Mouse (Mus musculus) CD4-positive helper T cell, adult 2 months (primary cell): ENCODE measurements around the gene Sos1.
"Not testable (repeated sequence)": the region's sequence is repeated elsewhere in the genome, so short reads cannot be mapped to it uniquely, and the experiment has no call there.

ENCODE experiments used
- DNase-seq: peaks from one replicate; pipeline ENCODE4 v3.0.0-alpha.2; 2012; ENCODE audit warnings: low read depth, missing footprints, low spot score

The Sos1 gene

DNA sequence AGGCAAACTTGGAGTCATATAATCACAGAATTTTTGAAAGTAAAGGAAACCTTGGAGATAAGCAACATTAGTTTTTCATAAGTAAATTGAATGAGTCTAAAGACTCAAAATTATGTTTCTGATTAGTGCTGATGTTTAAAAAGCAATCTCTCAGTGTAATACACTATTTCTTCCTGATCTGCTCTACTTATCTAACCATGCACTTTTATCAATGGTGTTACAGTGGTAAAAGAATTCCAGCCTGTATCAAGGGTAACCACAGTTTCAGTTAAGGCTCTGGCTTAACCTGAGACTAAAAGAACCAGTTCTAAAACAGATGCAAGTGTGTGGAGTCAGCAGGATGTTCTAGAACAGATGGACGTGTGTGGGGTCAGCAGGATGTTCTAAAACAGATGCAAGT, 59.3 kb downstream of the Sos1 start:
- DNase-seq: no peak

DNA sequence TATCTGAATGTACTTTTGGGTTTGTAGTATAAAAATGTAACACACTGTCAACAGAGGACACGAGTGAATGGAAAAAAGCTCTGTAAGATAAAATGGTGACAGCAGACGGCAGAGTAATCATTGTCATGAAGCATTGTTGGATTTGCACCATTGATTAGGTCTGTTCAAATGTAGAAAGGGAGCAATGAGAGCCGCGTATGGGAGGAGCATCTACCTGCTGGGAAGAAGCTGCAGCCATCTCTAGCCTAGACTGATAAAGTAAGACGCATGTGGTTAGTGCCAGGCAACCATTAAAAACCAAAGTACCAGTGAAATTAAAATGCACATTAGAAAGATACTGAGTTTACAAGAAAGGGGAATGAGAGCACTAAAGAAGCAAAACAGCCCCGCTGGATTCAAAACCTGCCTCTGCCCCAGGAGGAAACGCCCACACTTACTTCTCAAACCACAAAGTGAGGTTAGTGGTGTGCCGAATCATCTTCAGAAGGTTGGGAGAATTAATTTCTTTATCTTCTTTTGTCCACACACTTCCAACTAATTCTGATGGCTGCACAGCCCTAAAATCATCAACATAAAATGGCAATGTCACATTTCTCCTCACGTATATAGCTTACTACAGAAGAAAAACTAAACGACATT, 61.6 kb downstream of the Sos1 start:
- DNase-seq: peak; percentile 41

DNA sequence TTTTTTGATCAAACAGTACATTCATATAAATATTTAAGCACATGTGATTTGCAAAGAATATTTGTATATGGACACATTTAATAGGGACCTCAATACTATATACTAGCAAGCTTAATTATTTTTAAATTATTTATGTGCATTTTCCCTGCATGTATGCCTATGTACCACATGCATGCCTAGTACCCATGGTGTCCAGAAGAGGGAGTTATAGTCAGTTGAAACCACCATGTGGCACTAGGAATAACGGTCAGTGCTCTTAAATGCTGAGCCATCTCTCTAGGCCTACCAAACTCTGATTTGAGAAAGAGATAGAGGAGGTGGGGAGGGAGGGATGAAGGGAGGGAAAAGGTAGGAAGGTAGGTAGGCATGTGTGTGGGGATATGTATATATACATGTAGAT, 69.1 kb downstream of the Sos1 start:
- peak; percentile 11 for DNase-seq

DNA sequence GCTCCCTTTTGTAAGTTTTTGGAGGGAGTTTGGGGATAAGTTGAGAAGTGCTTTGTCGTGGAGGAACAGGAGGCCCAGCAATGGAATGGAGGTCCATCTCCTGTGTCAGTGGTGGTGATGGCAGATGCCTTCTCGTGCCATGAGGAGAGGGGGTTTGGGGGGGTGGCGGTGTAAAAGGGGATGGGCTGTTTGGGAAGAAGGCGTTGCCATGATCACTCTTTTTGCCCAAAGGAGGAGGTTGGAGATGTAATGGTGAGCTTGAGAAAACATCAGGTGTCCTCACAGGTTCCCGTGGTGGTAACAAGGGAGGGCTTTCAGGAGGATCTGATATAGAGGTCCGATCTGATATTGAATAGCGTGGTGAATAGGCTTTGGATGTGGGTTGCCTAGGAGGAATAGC, 82.0 kb downstream of the Sos1 start:
- DNase-seq: no peak

DNA sequence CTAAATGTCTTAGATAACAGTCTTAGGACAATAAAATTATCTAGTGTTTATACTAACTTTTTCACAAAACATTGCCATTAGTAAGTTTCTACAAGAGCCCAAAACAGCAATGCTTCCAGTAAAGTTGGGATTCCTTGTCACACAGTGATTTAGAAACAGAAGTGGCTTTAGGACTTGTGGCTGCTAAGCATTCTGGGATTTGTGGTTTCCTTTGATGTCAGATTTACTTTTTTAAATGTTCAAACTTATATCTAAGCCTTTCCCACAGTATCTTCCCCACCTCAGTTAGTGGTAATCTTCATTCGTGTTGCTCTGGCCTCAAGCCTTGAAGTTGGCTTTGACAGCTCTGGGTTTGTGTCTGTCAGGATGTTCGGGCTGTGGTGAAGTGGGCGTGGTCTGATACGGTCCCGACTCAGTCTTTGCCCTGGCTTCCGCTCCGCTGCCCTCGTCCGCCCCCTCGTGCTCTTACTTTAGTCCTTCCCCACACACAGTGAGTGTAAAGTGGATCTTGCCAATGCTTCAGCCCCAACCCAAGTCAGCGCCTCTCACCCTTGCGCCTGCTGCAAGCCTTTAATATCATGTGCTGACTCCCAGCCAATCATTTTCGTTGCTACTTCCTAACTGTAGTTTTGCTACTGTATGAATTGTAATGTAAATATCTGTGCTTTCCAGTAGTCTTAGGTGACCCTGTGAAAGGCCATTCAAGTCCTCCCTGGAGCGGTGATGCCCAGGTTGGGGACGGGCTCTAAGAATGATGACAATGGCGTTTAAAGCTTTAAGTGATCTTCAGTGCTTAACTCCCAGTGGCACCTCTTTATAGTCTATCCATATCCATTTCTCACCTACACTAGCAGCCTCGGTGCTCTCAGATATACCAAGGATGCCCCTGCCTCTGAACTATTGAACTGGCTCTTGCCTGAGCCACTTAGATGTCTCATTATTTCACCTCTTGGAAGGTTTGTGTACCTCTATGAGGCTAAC, 88.5 kb downstream of the Sos1 start:
- peak; percentile 89 for DNase-seq

DNA sequence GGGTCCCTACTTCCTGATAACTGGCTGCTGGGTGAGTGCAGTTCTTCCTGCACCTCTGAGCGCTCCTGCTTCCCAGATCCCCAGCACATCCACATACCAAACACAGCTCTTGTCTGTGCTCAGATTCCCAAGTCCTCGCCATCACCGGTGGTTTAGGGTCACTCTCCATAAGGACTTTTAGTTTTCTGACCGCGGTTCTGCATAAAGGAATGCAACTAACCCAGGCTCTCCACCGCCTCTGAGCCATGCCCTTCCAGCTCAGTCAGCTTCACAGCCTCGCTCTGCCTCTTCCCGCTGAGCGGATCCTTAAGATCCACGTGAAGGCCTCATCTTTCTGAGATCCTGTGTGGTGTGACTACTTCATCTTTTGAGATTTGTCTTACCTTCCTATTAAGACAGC, 90.2 kb downstream of the Sos1 start:
- no peak for DNase-seq

DNA sequence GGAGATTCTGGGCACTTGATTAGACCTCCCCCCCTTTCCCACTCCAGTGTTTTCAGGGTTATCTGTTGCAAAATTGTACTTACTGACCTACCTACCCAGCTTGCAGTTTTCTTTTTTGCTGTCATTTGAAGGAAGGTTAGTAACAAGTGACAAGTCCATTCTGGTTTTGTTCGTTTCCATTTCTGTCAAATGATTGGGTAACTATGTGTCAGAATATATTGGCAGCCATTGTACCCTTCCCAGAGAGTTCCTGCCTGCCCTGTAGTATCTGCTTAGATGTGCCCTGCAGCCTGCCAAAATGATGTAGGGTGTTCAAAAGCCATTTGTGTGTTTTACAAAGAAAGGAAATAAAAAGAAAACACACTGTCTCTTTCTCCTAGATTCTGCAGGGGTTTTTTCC, 94.6 kb downstream of the Sos1 start:
- DNase-seq: no peak

DNA sequence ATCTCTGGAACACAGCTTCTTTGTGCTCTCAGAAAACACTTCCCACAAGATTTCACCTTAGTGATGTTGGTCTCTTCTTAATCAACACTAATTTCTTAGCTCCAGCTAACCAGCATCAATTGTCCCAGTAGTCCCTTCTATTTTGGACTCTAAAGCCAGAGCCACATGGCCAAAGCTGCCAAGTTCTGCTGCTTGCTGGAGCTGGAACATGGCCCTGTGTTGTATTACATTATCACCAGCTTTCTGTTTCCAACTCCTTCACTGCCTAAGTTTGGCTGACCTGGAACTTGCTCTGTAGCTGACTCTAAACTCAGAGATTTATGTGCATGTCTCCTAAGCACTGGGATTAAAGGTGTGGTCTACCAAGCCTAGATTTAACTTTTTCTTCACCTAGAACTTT, 101.9 kb downstream of the Sos1 start:
- DNase-seq: not testable (repeated sequence)

DNA sequence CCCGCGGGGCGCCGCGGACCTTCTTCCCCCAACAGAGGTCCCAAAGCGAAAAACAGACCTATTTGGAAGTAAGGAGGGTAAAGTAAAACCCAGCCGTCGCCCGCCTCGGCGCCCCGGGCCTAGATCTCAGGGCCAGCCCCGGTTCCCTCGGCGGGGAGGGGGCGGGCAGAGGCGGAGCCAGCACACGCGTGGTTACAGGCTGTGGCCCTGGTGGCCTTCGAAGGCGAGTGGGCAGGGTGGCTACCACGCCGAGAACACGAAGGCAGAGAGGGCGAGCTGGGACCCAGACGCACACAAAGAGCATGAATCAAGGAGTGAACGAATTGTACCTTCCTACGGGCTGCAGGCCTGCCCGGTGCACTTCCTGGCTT, 106.5 kb downstream of the Sos1 start:
- DNase-seq: no peak

DNA sequence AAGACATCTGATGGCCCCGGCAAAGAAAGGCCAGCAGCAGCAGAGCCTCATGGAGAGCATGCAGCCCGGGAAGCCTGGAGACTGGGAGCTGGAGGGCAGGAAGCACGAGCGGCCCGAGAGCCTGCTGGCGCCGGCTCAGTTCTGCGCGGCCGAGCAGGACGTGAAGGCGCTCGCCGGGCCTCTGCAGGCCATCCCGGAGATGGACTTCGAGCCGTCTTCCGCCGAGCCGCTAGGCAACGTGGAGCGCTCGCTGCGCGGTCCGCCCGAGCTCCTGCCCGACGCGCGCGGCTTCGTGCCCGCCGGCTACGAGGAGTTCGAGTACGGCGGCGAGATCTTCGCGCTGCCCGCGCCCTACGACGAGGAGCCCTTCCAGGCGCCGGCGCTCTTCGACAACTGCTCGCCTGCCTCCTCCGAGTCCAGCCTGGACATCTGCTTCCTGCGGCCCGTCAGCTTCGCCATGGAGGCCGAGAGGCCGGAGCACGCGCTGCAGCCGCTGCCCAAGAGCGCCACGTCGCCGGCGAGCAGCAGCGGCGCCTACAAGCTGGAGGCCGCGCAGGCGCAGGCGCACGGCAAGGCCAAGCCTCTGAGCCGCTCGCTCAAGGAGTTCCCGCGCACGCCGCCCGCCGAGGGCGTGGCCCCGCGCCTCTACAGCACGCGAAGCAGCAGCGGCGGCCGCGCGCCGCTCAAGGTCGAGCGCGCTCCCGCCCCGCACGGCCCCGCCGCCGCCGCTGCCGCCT, 107.1 kb downstream of the Sos1 start, which contains the start of gene Gm10190:
TSS of gene Gm10190 (minus strand) at position 553 of the 737 bp plus-strand sequence.
- peak; percentile 94 for DNase-seq

DNA sequence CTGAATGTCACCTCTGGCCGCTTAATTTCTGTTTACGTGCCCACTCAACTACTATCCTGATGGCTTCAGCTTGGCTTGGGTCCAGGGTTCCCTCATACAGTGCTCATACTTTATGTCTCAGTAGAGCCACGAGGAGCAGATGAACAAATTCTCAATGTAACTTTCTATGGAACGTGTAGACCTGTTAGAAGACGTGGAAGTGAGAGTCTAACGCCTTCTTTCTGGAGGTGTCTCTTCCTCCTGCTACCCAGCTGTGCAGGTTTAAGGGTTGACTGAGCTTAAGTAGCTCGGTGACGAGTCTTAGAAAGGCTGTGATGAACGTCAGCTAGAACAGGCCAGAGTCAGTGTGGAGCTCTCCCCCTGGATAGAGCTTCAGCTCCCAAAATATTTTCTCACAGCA, 111.6 kb downstream of the Sos1 start:
- no peak for DNase-seq

DNA sequence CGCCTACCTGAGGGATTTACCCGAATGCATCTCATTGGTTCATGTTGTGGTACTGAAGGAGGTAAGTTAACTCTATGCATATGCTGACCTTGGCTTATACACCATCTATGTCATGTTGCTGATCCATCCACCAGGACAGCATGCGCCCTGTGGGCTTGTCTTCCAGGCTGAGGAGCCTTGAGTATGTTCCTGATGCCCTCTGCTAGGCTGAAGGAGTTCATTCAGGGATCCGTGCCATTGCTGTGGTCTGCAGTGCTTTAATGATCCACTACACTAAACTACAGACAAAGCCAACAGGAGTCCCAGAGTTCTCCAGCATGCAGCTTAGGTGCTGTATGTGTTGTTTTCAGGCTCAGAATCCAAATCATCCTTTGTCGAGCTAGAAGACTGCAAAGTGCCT, 113.0 kb downstream of the Sos1 start:
- no peak for DNase-seq

DNA sequence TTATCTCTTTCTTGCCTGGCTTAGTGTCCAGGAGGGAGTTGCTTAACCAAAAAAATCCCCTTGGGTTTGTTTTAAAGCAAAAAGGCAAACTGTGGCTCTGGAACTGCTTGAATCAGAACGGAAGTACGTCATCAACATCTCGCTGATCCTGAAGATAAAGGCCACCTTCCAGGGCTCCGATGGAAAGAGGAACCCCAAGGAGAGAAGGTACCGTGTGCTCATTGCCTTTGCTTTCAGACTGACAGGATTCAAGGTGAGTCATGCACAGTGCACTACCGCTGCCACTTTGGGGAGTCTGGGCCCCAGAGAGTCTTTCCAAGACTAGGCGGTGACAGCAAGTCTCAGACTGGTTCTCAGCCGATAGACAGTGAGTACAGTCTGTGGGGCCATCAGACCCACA, 120.0 kb downstream of the Sos1 start:
- peak; percentile 25 for DNase-seq

DNA sequence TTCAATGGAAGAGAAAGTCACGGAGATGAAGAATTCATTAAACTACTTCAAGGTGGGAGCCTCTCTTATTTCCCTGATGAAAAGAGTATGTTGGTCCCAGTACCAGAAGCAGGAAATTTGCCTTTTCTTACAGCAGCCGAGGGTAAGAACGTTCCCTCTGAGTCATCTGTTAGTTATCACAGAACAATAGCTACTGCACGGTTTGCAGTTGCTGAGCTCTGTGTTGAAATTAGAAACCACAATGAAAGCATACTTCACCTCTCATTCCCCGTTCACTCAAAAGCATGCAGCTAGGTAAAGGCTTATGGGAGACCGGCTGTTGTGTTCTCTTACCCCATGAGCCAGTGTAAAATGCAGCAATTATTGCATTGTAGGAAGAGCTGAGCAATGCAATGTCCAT, 133.0 kb downstream of the Sos1 start:
- no peak for DNase-seq

DNA sequence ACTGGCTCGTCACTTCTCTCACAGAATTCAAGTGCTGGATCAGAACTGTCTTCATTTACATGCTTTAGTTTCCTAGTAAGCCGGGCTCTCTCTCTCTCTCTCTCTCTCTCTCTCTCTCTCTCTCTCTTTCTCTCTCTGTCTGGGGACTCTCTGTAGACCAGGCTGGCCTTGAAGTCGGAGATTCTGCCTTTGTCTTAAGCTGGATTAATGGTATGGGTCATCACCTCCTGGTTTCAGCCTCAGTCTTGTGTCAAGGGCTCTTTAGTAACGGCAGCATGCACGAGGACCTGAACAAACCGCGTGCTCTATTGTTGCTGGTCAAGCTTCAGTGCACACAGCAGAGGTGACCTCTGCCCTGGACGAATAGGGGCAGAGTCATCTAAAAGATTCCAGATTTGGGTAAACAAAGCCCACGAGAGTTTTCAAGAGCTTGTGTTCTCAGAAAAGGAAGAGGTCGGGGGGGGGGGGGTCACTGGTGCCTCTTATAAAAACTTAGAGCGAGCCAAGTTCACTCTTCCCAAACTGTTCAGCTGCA, 133.6 kb downstream of the Sos1 start:
- no peak for DNase-seq

DNA sequence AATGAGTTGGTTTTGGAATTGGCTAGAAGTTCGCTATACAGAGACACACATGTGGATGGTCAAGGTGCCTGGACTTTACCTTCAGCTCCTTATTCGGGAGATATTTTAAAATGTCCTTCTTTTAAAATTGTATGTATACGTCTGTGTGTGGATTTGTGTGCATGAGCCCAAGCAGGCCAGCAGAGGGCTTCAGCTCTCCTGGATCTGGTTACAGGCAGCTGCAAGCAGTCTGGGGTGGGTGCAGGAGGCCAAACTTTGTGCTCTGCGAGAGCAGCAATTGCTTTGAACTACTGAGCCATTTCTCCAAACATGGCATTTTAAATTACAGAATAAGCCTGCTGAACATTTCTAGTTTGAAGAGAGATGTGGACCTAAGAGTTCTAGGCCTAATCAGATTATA, 135.0 kb downstream of the Sos1 start:
- peak; percentile 16 for DNase-seq
